Mouse (Mus musculus): ENCODE results near the gene Arsb. TPM values are rescaled to one million over a fixed set of nuclear protein-coding genes. Genes with fewer than 3 reads are reported as not detected.

Gene Arsb
- polyA plus RNA-seq, 2 experiments: 21.9 to 40.4 TPM

GRCm38 (mm10) chr13:93906552-93907245, 135.3 kb downstream of the Arsb start:
- Histone ChIP-seq H3K27ac (replicated peaks; ENCODE audit: low read depth, low read length) (no peak overlapping the region), H3K9me3 (ENCODE audit: control insufficient read depth, low read length) (no peaks in the 10 kb centered on the region), H3K36me3 (ENCODE audit: control insufficient read depth, insufficient read depth, low read length) (no peaks in the 10 kb centered on the region), H3K4me3 (replicated peaks; ENCODE audit: low read length) (no peak overlapping the region), H3K4me2 (replicated peaks; ENCODE audit: low read depth, low read length, severe bottlenecking) (no peak overlapping the region), H3K4me1 (ENCODE audit: control insufficient read depth, insufficient read depth, low read length) (peaks cover 26% of the 10 kb centered on the region), H3K9ac (ENCODE audit: low read depth, low read length, severe bottlenecking) (no peak overlapping the region), H3K27me3 (ENCODE audit: control insufficient read depth, insufficient read depth, low read length) (no peaks in the 10 kb centered on the region)
- WGBS: 83% methylated on average over 10 of the region's 10 CpGs
- no peak for TF ChIP-seq POLR2A (IDR thresholded peaks at IDR 0.05; ENCODE audit: borderline replicate concordance, extremely low read depth, insufficient read depth, insufficient read length)
- ATAC-seq (ENCODE audit: low FRiP score, low read depth) (no peak), DNase-seq (ENCODE audit: low spot score) (no peak)

- ATAC-seq (ENCODE audit: low FRiP score, low read depth) (no peak), DNase-seq (ENCODE audit: low spot score) (no peak)
- 59% methylated on average over 3 of the region's 3 CpGs for WGBS
- H3K9me3 ChIP-seq (ENCODE audit: control insufficient read depth, low read length): no peaks in the 10 kb centered on the region
- no peak for TF ChIP-seq POLR2A (IDR thresholded peaks at IDR 0.05; ENCODE audit: borderline replicate concordance, extremely low read depth, insufficient read depth, insufficient read length)
- no peak overlapping the region for H3K4me2 ChIP-seq (replicated peaks; ENCODE audit: low read depth, low read length, severe bottlenecking)
- no peak overlapping the region for H3K27ac ChIP-seq (replicated peaks; ENCODE audit: low read depth, low read length)
- H3K4me1 ChIP-seq (ENCODE audit: control insufficient read depth, insufficient read depth, low read length): peaks cover 36% of the 10 kb centered on the region
- no peaks in the 10 kb centered on the region for H3K36me3 ChIP-seq (ENCODE audit: control insufficient read depth, insufficient read depth, low read length)
- no peak overlapping the region for H3K9ac ChIP-seq (ENCODE audit: low read depth, low read length, severe bottlenecking)
- no peak overlapping the region for H3K4me3 ChIP-seq (replicated peaks; ENCODE audit: low read length)
- H3K27me3 ChIP-seq (ENCODE audit: control insufficient read depth, insufficient read depth, low read length): no peaks in the 10 kb centered on the region
These were observed 136.5 kb downstream of the Arsb start for GRCm38 (mm10) chr13:93907971-93908370.

GRCm38 (mm10) chr13:93909847-93910246, 138.4 kb downstream of the Arsb start:
- TF ChIP-seq POLR2A (IDR thresholded peaks at IDR 0.05; ENCODE audit: borderline replicate concordance, extremely low read depth, insufficient read depth, insufficient read length): no peak
- Histone ChIP-seq H3K27me3 (ENCODE audit: control insufficient read depth, insufficient read depth, low read length) (no peaks in the 10 kb centered on the region), H3K4me2 (replicated peaks; ENCODE audit: low read depth, low read length, severe bottlenecking) (no peak overlapping the region), H3K9ac (ENCODE audit: low read depth, low read length, severe bottlenecking) (no peak overlapping the region), H3K9me3 (ENCODE audit: control insufficient read depth, low read length) (no peaks in the 10 kb centered on the region), H3K4me3 (replicated peaks; ENCODE audit: low read length) (no peak overlapping the region), H3K27ac (replicated peaks; ENCODE audit: low read depth, low read length) (peak overlapping the region; percentile 87), H3K4me1 (ENCODE audit: control insufficient read depth, insufficient read depth, low read length) (peaks cover 36% of the 10 kb centered on the region), H3K36me3 (ENCODE audit: control insufficient read depth, insufficient read depth, low read length) (no peaks in the 10 kb centered on the region)
- 12% methylated on average over 5 of the region's 5 CpGs for WGBS
- DNase-seq (ENCODE audit: low spot score): peak; percentile 87
- peak; percentile 81 for ATAC-seq (ENCODE audit: low FRiP score, low read depth)

- ATAC-seq (ENCODE audit: low FRiP score, low read depth) (no peak), DNase-seq (ENCODE audit: low spot score) (peak; percentile 59)
- Histone ChIP-seq H3K4me3 (replicated peaks; ENCODE audit: low read length) (no peak overlapping the region), H3K27ac (replicated peaks; ENCODE audit: low read depth, low read length) (peak overlapping the region; percentile 87), H3K4me1 (ENCODE audit: control insufficient read depth, insufficient read depth, low read length) (peaks cover 36% of the 10 kb centered on the region), H3K4me2 (replicated peaks; ENCODE audit: low read depth, low read length, severe bottlenecking) (0 out of 2 replicates have a peak overlapping the region, but pooled peaks have one; percentile 1), H3K9ac (ENCODE audit: low read depth, low read length, severe bottlenecking) (no peak overlapping the region), H3K27me3 (ENCODE audit: control insufficient read depth, insufficient read depth, low read length) (no peaks in the 10 kb centered on the region), H3K36me3 (ENCODE audit: control insufficient read depth, insufficient read depth, low read length) (no peaks in the 10 kb centered on the region), H3K9me3 (ENCODE audit: control insufficient read depth, low read length) (no peaks in the 10 kb centered on the region)
- TF ChIP-seq POLR2A (IDR thresholded peaks at IDR 0.05; ENCODE audit: borderline replicate concordance, extremely low read depth, insufficient read depth, insufficient read length): no peak
- 21% methylated on average over 7 of the region's 7 CpGs for WGBS
These were observed 139.6 kb downstream of the Arsb start for GRCm38 (mm10) chr13:93911037-93911436.

GRCm38 (mm10) chr13:93912326-93912915, 141.0 kb downstream of the Arsb start:
- H3K4me1 ChIP-seq (ENCODE audit: control insufficient read depth, insufficient read depth, low read length): peaks cover 36% of the 10 kb centered on the region
- no peak overlapping the region for H3K9ac ChIP-seq (ENCODE audit: low read depth, low read length, severe bottlenecking)
- DNase-seq (ENCODE audit: low spot score) (no peak), ATAC-seq (ENCODE audit: low FRiP score, low read depth) (no peak)
- no peaks in the 10 kb centered on the region for H3K27me3 ChIP-seq (ENCODE audit: control insufficient read depth, insufficient read depth, low read length)
- 78% methylated on average over 5 of the region's 5 CpGs for WGBS
- no peaks in the 10 kb centered on the region for H3K36me3 ChIP-seq (ENCODE audit: control insufficient read depth, insufficient read depth, low read length)
- H3K4me3 ChIP-seq (replicated peaks; ENCODE audit: low read length): no peak overlapping the region
- no peak overlapping the region for H3K4me2 ChIP-seq (replicated peaks; ENCODE audit: low read depth, low read length, severe bottlenecking)
- H3K9me3 ChIP-seq (ENCODE audit: control insufficient read depth, low read length): no peaks in the 10 kb centered on the region
- no peak for TF ChIP-seq POLR2A (IDR thresholded peaks at IDR 0.05; ENCODE audit: borderline replicate concordance, extremely low read depth, insufficient read depth, insufficient read length)
- peak overlapping the region; percentile 87; the same call in 1 of the 2 replicates for H3K27ac ChIP-seq (replicated peaks; ENCODE audit: low read depth, low read length)

All from limb, embryonic 14.5 days (tissue).